In genomic region chr9:16014115-16014514, GRCm38 (mm10) we compare ENCODE assay signal across 12 mouse cellular contexts.
DNase-seq lines count a peak whose midpoint lies in the region; ATAC-seq lines count a peak whose summit lies in the region.
"Had no signal": no experiment of that assay in that cellular context is flagged by ENCODE, and none has a peak within 500 bp of the region (broad histone marks: within the 10 kb centered on the region; RNA-seq: fewer than 3 reads in every experiment).

No protein-coding gene starts in this region.

- no peak for ATAC-seq in embryonic facial prominence, embryonic 11.5 days (replicated peaks; ENCODE audit: insufficient number of reproducible peaks, low FRiP score, low TSS enrichment, low read depth)
- ATAC-seq in midbrain, embryonic 14.5 days (ENCODE audit: low FRiP score, low TSS enrichment), result no peak
- ATAC-seq in midbrain, embryonic 15.5 days (replicated peaks), result no peak
- ATAC-seq in forebrain, embryonic 15.5 days (replicated peaks), result peak; percentile 88
- no peak for ATAC-seq in intestine, embryonic 16.5 days

- no peaks in the 10 kb centered on the region for H3K4me1 ChIP-seq in embryonic facial prominence, embryonic 11.5 days (ENCODE audit: control insufficient read depth, insufficient read depth, low read length)
- no peaks in the 10 kb centered on the region for H3K4me1 ChIP-seq in embryonic facial prominence, embryonic 10.5 days
- no peaks in the 10 kb centered on the region for H3K4me1 ChIP-seq in midbrain, embryonic 14.5 days (ENCODE audit: control insufficient read depth, insufficient read depth, low read length)
- no peaks in the 10 kb centered on the region for H3K4me1 ChIP-seq in midbrain, embryonic 15.5 days
- no peaks in the 10 kb centered on the region for H3K4me1 ChIP-seq in forebrain, embryonic 15.5 days
- H3K4me1 ChIP-seq in intestine, embryonic 16.5 days (ENCODE audit: control insufficient read depth, insufficient read depth, low read length), result no peaks in the 10 kb centered on the region
- H3K4me1 ChIP-seq: megakaryocyte, embryonic 14.5 days had no signal

- H3K9me3 ChIP-seq in embryonic facial prominence, embryonic 11.5 days (replicated peaks; ENCODE audit: control insufficient read depth, low read length), result no peaks in the 10 kb centered on the region
- H3K9me3 ChIP-seq in embryonic facial prominence, embryonic 10.5 days, result no peaks in the 10 kb centered on the region
- no peaks in the 10 kb centered on the region for H3K9me3 ChIP-seq in midbrain, embryonic 14.5 days (ENCODE audit: control insufficient read depth, low read length)
- H3K9me3 ChIP-seq in midbrain, embryonic 15.5 days, result no peaks in the 10 kb centered on the region
- H3K9me3 ChIP-seq in forebrain, embryonic 15.5 days, result no peaks in the 10 kb centered on the region
- no peaks in the 10 kb centered on the region for H3K9me3 ChIP-seq in intestine, embryonic 16.5 days (ENCODE audit: control insufficient read depth, low read length)
- H3K9me3 ChIP-seq: megakaryocyte, embryonic 14.5 days had no signal

- no peak overlapping the region for H3K27ac ChIP-seq in embryonic facial prominence, embryonic 11.5 days (replicated peaks; ENCODE audit: low read depth, low read length)
- no peak overlapping the region for H3K27ac ChIP-seq in embryonic facial prominence, embryonic 10.5 days (replicated peaks)
- no peak overlapping the region for H3K27ac ChIP-seq in midbrain, embryonic 14.5 days (replicated peaks; ENCODE audit: low read depth, low read length)
- no peak overlapping the region for H3K27ac ChIP-seq in midbrain, embryonic 15.5 days
- no peak overlapping the region for H3K27ac ChIP-seq in forebrain, embryonic 15.5 days (replicated peaks)
- no peak overlapping the region for H3K27ac ChIP-seq in intestine, embryonic 16.5 days (ENCODE audit: low read length)

- no peak overlapping the region for H3K4me2 ChIP-seq in embryonic facial prominence, embryonic 11.5 days (ENCODE audit: low read depth, low read length)
- H3K4me2 ChIP-seq in midbrain, embryonic 14.5 days (ENCODE audit: low read length), result no peak overlapping the region
- no peak overlapping the region for H3K4me2 ChIP-seq in midbrain, embryonic 15.5 days
- no peak overlapping the region for H3K4me2 ChIP-seq in forebrain, embryonic 15.5 days (replicated peaks)
- H3K4me2 ChIP-seq in intestine, embryonic 16.5 days (ENCODE audit: low read depth, low read length), result no peak overlapping the region

- no peaks in the 10 kb centered on the region for H3K27me3 ChIP-seq in embryonic facial prominence, embryonic 11.5 days (ENCODE audit: control insufficient read depth, insufficient read depth, low read length)
- H3K27me3 ChIP-seq in embryonic facial prominence, embryonic 10.5 days (replicated peaks; ENCODE audit: low read depth, poor library complexity, severe bottlenecking), result no peaks in the 10 kb centered on the region
- no peaks in the 10 kb centered on the region for H3K27me3 ChIP-seq in midbrain, embryonic 14.5 days (ENCODE audit: control insufficient read depth, insufficient read depth, low read length)
- no peaks in the 10 kb centered on the region for H3K27me3 ChIP-seq in midbrain, embryonic 15.5 days (replicated peaks)
- H3K27me3 ChIP-seq in forebrain, embryonic 15.5 days, result no peaks in the 10 kb centered on the region
- no peaks in the 10 kb centered on the region for H3K27me3 ChIP-seq in intestine, embryonic 16.5 days (replicated peaks; ENCODE audit: control insufficient read depth, insufficient read depth, low read length)
- H3K27me3 ChIP-seq: megakaryocyte, embryonic 14.5 days had no signal

- DNase-seq in embryonic facial prominence, embryonic 11.5 days (ENCODE audit: low spot score), result peak; percentile 8
- DNase-seq in embryonic facial prominence, embryonic 10.5 days (ENCODE audit: low spot score), result no peak
- DNase-seq in midbrain, embryonic 14.5 days, result peak; percentile 21
- DNase-seq in WW6 (ENCODE audit: low read depth, low spot score), result peak; percentile 13
- DNase-seq in frontal cortex, postnatal 10 days (ENCODE audit: low spot score in 2 of 2), result no peak
- DNase-seq: kidney, postnatal 10 days; retina, postnatal 1 day; thymus, adult 2 months had no signal

- H3K9ac ChIP-seq in embryonic facial prominence, embryonic 11.5 days (replicated peaks; ENCODE audit: low read length), result no peak overlapping the region
- no peak overlapping the region for H3K9ac ChIP-seq in midbrain, embryonic 14.5 days (replicated peaks; ENCODE audit: low read length)
- H3K9ac ChIP-seq in midbrain, embryonic 15.5 days, result no peak overlapping the region
- H3K9ac ChIP-seq in forebrain, embryonic 15.5 days (replicated peaks), result no peak overlapping the region
- no peak overlapping the region for H3K9ac ChIP-seq in intestine, embryonic 16.5 days (ENCODE audit: low read depth, low read length)

- H3K36me3 ChIP-seq in embryonic facial prominence, embryonic 11.5 days (replicated peaks; ENCODE audit: control insufficient read depth, insufficient read depth, low read depth, low read length), result no peaks in the 10 kb centered on the region
- no peaks in the 10 kb centered on the region for H3K36me3 ChIP-seq in embryonic facial prominence, embryonic 10.5 days (replicated peaks)
- no peaks in the 10 kb centered on the region for H3K36me3 ChIP-seq in midbrain, embryonic 14.5 days (ENCODE audit: control insufficient read depth, insufficient read depth, low read length)
- H3K36me3 ChIP-seq in midbrain, embryonic 15.5 days (replicated peaks), result no peaks in the 10 kb centered on the region
- H3K36me3 ChIP-seq in forebrain, embryonic 15.5 days, result no peaks in the 10 kb centered on the region
- no peaks in the 10 kb centered on the region for H3K36me3 ChIP-seq in intestine, embryonic 16.5 days (ENCODE audit: control insufficient read depth, insufficient read depth, low read length)

- WGBS in embryonic facial prominence, embryonic 11.5 days, result 38% methylated on average over 2 of the region's 2 CpGs
- WGBS in embryonic facial prominence, embryonic 10.5 days, result 33% methylated on average over 2 of the region's 2 CpGs
- WGBS in midbrain, embryonic 14.5 days, result 10% methylated on average over 2 of the region's 2 CpGs
- 22% methylated on average over 2 of the region's 2 CpGs for WGBS in midbrain, embryonic 15.5 days
- 2% methylated on average over 2 of the region's 2 CpGs for WGBS in forebrain, embryonic 15.5 days
- WGBS in intestine, embryonic 16.5 days, result 62% methylated on average over 2 of the region's 2 CpGs

- no peak overlapping the region for H3K4me3 ChIP-seq in embryonic facial prominence, embryonic 11.5 days (ENCODE audit: low read depth, low read length)
- no peak overlapping the region for H3K4me3 ChIP-seq in embryonic facial prominence, embryonic 10.5 days
- no peak overlapping the region for H3K4me3 ChIP-seq in midbrain, embryonic 14.5 days (replicated peaks; ENCODE audit: low read depth, low read length)
- no peak overlapping the region for H3K4me3 ChIP-seq in midbrain, embryonic 15.5 days
- H3K4me3 ChIP-seq in forebrain, embryonic 15.5 days, result no peak overlapping the region
- H3K4me3 ChIP-seq in intestine, embryonic 16.5 days (ENCODE audit: low read length), result no peak overlapping the region
- H3K4me3 ChIP-seq: megakaryocyte, embryonic 14.5 days had no signal

Comparison
In these comparisons a context has a peak if more than half of its experiments do, and no peak if none do; other contexts are left out.
1. DNase-seq: peak in embryonic facial prominence, embryonic 11.5 days (single experiment), midbrain, embryonic 14.5 days (single experiment) and WW6 (single experiment); none in embryonic facial prominence, embryonic 10.5 days (single experiment) and frontal cortex, postnatal 10 days (0 of 2).